Mouse (Mus musculus): Measurements from ENCODE around the gene Spryd3. TPM values are rescaled to one million over a fixed set of nuclear protein-coding genes. Genes with fewer than 3 reads are reported as not detected.

Spryd3 gene
- total RNA-seq, 2 experiments from 2014 or later, result 149 to 150 TPM

DNA sequence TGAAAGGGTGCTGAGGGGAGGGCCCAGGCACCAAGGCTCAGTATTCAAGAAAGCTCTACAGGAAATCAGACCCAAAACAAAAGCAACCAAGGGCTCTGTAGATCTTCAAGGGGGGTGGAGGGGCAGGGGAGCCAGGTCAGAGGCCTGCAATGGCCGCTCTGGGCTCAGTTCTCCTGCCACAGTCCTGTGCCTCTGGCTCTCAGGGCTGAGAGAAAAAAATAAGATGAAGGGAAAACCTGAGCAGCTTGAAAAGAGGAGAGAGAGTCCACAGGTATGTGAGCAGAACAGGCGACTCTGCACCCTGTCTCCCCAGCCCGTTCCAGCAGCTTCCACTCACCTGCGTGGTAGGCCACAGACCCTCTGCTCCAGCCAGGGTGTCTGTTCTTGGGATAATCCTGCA, 17.4 kb downstream of the Spryd3 start:
- intact Hi-C loops (cut with DNase I), result loop anchor here (10.0 kb wide), 1 partner anchor 106 kb away; no protein-coding TSS in a partner anchor
- DNase-seq (ENCODE audit: extremely low spot score in 1 of 2, low spot score in 2 of 2), result no peak

DNA sequence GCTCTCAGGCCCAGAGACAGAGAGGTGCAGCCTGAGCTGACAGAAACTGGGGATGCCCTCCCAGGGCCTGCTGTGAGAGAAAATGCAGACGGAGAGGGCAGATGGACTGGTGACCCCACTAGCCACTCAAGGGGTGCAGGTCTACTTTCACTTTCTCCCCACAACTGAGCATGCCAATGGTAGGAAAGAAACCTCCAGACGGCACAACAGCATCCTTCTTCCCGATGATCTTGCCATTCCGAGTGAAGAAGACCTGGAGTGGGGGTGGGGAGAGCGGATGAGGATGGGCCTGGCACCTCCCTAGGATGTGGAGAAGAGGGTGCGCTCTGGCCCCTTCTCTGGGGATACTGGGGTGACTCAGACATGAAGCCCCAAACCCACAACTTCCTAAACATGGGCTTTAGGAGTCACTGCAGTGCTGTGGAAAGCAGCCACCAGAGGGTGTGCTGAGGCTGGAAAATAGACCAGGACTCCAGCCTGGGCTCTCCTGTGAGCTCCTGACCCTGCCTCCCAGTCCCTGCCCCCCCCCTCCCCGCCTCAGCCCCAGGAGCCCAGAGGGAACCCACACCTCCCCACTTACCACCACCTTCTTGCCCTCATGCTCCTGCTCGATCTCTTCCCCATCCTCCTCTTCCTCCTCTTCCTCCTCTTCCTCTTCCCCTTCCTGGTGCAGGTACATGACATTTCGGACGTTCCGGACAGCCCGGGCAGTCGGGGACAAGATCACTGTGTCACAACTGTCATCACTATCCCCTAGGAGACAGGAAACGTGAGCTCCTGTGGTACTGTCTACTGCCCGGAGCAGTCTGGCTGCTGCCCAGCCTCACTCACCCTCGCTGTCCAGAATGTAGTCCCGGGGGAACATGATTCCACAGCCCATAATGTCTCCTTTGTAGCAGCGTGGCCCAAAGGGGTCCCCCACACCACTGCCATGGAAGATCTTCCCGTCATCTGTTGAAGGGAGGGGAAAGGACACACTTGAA, 18.3 kb downstream of the Spryd3 start:
- DNase-seq (ENCODE audit: extremely low spot score in 1 of 2, low spot score in 2 of 2), result no peak
- intact Hi-C loops (cut with DNase I), result loop anchor here (10.0 kb wide), 1 partner anchor 107 kb away; no protein-coding TSS in a partner anchor

DNA sequence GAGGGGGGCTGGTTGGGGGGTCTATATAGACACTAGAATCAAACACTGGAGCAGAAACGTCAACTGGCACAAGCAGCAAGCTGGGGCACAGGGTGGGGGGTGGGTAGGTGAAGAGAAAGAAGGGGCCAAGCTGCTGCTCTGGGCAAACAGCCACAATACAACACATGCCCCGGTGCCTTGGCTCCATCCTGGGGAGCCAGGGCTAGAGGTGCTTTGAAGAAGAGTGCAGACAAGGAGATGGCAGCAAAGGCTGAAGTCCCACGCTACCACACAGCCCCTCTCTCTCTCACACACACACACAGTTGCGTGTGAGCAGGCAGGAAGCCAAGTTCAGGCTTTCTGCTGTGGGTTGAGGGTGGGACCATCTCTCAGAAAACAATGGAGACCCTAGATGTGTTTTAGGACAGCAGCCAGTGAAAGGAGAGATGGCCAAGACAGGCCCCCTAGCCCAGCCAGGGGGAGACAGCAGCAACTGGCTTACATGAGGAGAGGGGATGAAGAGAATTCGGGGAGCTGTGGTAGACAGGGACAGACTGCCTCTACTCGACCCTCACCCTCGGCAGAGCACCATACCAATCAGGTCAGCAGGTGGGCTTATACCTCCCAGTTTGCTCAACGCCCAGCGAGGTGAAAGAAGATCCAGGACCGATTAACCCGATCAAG, 19.1 kb downstream of the Spryd3 start:
- no peak for DNase-seq (ENCODE audit: extremely low spot score in 1 of 2, low spot score in 2 of 2)
- intact Hi-C loops (cut with DNase I), result loop anchor here (10.0 kb wide), 1 partner anchor 108 kb away; no protein-coding TSS in a partner anchor

DNA sequence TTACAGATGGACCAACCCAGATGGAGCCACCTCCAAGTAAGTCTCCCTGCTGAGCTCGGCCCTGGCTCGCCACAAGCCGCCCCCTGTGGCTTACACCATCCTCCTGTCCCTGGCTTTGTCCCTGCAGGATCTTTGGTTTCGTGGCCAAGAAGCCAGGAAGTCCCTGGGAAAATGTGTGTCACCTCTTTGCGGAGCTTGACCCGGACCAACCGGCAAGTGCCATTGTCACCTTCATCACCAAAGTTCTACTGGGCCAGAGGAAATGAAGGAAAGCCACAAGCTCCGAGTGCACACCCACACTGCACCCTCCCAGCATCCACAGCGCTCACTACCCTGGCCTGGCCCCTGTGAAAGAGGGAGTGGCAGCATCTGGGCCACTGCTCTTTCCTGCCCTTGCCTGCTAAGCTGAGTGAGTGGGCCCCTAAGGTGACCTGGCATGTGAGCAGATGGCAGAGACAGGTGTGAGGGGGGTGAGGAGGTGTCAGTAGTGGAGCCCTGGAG, 20.3 kb downstream of the Spryd3 start:
- no peak for DNase-seq (ENCODE audit: extremely low spot score in 1 of 2, low spot score in 2 of 2)
- intact Hi-C loops (cut with DNase I), result loop anchor here (10.0 kb wide), 1 partner anchor 109 kb away; no protein-coding TSS in a partner anchor

DNA sequence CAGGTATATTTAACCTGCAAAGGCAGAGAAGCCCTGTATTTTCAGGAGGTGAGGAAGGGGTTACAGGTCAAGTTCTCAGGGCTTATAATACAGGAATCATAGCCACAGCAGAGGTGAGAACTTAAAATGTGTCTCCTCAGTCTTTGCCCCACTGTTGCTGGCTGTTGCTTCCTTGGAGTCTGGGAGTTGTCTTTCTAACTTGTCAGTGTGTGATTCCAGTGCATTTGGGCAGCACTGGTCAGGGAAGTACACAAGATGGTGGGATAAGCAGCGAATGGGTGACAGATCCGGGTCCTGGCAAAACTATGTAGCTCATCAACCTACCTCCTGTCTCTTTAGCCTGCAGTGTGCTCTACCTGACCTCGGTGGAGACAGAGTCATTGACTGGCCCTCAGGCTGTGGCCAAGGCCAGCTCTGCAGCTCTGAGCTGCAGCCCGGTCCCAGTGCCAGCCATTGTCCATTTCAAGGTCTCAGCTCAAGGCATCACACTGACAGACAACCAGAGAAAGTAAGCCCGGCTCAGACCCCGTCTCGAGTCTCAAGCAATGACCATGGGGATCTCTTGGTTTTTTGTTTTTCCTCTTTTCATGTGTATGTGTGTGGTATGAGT, 21.3 kb downstream of the Spryd3 start:
- intact Hi-C loops (cut with DNase I), result loop anchor here (10.0 kb wide), 1 partner anchor 110 kb away; no protein-coding TSS in a partner anchor
- no peak for DNase-seq (ENCODE audit: extremely low spot score in 1 of 2, low spot score in 2 of 2)

DNA sequence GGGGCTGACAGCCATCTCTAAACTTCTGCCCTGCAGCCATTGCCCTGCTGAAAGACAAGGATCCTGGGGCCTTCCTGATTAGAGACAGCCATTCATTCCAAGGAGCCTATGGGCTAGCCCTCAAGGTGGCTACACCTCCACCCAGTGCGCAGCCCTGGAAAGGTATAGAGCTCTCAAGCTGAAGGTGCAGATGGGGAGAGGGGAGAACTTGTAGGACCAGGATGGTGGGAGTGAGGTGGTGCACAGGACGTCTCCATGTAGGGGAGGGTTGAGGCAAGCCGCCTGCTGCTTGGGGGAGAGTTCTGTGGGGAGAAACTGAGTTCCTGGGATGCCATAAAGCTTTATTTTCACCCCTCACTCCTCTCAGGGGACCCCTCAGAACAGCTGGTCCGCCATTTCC, 22.4 kb downstream of the Spryd3 start:
- intact Hi-C loops (cut with DNase I), result loop anchor here (10.0 kb wide), 1 partner anchor 111 kb away; no protein-coding TSS in a partner anchor
- no peak for DNase-seq (ENCODE audit: extremely low spot score in 1 of 2, low spot score in 2 of 2)

DNA sequence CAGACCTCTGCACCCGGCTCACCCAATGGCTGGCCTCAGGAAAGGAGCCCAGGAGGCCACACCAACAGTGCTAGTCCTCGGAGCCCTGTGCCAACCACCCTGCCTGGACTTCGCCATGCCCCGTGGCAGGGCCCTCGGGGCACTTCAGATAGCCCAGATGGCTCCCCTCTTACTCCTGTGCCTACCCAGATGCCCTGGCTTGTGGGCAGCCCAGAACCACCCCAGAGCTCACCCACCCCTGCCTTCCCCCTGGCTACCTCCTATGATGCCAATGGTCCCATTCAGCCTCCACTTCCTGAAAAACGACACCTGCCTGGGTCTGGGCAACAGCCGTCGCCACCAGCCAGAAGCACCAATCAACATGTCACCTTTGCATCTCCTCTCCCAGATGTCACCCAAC, 23.2 kb downstream of the Spryd3 start:
- intact Hi-C loops (cut with DNase I), result loop anchor here (10.0 kb wide), 1 partner anchor 112 kb away; no protein-coding TSS in a partner anchor

DNA sequence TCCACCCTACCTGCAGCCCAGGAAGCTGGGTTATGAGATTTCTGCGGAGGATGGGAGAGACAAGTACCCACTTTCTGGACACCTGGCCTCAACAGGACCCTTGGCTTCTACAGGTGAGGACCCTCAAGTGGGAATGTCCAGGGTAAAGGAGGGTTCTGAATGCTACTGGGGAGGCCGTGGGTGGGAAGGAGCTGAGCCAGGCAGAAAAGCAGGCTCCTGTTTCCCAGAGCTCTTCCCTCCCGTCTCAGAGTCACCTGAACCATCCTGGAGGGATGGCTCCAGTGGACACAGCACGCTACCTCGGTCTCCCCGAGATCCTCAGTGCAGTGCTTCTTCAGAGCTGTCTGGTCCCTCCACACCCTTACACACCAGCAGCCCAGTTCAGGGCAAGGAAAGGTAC, 23.9 kb downstream of the Spryd3 start:
- no peak for DNase-seq (ENCODE audit: extremely low spot score in 1 of 2, low spot score in 2 of 2)
- intact Hi-C loops (cut with DNase I), result loop anchor here (10.0 kb wide), 1 partner anchor 113 kb away; no protein-coding TSS in a partner anchor

More for the DNA sequence above, 23.2 kb downstream of the Spryd3 start:
- no peak for DNase-seq (ENCODE audit: extremely low spot score in 1 of 2, low spot score in 2 of 2)

DNA sequence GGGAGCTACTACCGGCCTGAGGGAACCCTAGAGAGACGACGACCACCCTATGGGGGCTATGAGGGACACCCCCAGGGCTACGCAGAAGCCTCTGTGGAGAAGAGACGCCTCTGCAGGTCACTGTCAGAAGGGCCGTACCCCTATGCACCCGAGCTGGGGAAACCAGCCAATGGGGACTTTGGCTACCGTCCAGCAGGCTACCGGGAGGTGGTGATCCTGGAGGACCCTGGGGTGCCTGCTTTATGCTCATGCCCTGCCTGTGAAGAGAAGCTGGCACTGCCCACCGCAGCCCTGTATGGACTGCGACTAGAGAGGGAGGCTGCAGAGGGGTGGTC, 24.6 kb downstream of the Spryd3 start:
- intact Hi-C loops (cut with DNase I), result loop anchor here (10.0 kb wide), 1 partner anchor 113 kb away; no protein-coding TSS in a partner anchor
- no peak for DNase-seq (ENCODE audit: extremely low spot score in 1 of 2, low spot score in 2 of 2)

DNA sequence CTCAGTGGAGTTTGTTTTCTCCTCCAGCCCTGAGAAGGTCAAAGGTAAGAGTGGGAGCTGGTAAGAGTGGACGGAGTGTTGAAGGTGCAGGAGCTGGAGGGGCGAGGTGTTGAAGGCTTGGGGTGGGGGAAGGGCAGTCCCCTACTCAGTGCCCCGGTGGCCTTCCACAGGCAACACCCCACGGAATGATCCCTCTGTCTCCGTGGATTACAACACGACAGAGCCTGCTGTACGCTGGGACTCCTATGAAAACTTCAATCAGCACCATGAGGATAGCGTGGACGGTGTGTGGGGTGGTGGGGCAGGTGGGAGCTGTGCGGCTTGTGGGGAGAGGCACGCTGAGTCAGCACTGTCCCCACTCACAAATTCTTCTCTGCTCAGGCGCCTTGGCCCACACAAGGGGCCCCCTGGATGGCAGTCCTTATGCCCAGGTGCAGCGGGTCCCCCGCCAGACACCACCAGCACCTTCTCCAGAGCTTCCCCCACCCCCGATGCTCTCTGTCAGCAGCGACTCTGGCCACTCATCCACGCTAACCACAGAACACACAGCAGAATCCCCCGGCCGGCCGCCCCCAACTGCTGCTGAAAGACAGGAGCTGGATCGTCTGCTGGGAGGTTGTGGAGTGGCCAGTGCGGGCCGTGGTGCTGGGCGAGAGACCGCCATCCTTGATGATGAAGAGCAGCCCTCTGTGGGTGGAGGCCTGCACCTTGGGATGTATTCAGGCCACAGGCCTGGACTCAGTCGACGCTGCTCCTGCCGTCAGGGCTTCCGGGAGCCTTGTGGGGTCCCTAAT, 25.1 kb downstream of the Spryd3 start:
- intact Hi-C loops (cut with DNase I), result loop anchor here (10.0 kb wide), 1 partner anchor 114 kb away; no protein-coding TSS in a partner anchor
- DNase-seq (ENCODE audit: extremely low spot score in 1 of 2, low spot score in 2 of 2), result no peak

DNA sequence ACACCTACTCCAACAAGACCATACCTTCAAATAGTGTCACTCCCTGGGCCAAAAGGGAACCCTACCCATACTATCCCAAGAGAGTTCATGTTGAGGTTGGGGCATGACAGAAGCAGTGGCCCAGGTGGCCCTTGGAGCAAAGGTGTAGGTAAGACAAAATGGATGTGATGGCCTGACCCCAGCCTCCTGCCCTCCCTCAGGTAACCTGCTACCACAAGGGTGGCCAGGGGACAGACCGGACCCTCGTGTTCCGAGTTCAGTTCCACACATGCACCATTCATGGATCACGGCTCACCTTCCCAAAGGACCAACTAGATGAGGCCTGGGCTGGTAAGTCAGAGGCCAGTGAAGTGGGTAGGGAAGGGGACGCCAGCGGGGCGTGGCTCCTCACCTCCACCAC, 25.8 kb downstream of the Spryd3 start:
- intact Hi-C loops (cut with DNase I), result loop anchor here (10.0 kb wide), 1 partner anchor 115 kb away; no protein-coding TSS in a partner anchor
- no peak for DNase-seq (ENCODE audit: extremely low spot score in 1 of 2, low spot score in 2 of 2)

DNA sequence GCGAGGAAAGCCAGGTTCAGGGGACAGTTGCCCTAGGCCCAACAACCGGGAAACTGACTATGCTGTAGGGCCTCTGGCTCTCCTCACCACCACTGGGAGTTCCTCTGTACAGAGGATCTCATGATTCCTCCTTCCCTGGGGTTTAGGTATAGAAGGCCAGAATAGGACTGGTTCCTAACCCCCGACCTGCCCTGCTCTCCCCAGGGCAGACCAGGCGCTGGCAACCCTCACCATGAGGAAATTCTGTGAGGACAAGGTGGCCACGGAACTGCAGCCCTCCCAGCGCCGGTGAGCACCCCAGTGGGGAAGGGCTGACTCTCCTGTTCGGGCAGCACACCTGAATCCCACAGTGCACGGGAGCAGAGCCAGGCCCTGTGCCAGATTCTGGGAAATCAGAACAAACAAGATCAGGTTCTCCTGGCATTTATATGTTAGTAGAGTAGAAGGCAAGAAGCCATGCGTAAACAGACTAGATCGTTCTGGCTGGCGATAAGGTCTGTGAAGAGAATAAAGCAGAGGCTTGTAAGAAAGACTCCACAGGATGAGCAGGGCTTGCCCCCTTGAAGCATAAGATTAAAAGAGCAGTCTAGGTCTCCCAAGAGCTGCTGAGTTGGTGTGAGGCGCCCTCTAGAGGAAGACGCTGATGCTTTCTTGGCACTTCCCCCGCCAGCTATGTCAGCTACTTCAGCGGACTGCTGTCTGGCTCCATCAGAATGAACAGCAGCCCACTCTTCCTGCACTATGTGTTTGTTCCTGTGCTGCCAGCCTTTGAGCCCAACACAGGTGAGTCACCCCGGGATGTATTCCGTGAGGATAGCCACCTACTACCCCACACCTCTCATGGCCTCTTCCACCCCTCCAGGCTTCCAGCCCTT, 27.1 kb downstream of the Spryd3 start:
- DNase-seq (ENCODE audit: extremely low spot score in 1 of 2, low spot score in 2 of 2), result peak; percentile 74 to 85
- intact Hi-C loops (cut with DNase I), result loop anchor here (5.0 kb wide), 1 partner anchor 33 kb away; the partner anchor contains the start of gene Igfbp6

DNA sequence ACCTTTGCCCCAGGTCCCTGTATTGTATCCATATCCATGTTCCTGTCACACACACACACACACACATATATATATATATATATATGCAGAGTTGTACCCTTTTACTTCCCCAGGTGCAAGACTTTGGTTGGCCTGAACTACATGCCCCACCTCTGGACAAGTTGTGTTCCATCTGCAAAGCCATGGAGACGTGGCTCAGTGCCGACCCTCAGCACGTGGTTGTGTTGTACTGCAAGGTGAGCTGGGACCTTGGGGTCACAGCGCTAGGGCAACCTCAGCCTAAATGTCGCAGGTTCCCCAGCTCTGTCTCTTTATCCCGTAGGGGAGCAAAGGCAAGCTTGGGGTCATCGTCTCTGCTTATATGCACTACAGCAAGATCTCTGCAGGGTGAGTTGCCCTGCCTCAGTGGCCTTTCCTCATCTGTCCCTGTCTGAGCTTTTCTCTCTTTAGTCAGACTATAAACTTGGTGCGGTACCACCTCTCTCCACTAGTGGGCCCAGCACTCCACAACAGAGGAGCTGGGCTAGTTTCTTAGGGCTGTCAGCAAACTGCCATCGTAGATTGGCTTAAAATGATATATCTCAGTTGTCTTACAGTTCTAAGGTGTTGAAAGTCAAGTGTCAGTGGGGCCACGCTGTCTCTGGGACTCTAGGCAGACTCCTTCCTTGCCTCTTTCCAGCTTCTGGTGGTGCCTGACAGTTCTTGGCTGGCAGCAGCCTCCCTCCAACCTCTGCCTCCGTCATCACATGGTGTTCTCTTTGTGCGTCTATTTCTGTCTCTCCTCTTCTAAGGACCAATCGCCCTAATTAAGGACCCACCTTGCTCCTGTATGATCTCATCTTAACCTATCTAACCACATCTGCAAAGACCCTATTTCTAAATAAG, 28.1 kb downstream of the Spryd3 start:
- peak in 1 of 2 experiments; percentile 72 for DNase-seq (ENCODE audit: extremely low spot score in 1 of 2, low spot score in 2 of 2)
- intact Hi-C loops (cut with DNase I), result loop anchor here (5.0 kb wide), 1 partner anchor 34 kb away; the partner anchor contains the start of gene Igfbp6

DNA sequence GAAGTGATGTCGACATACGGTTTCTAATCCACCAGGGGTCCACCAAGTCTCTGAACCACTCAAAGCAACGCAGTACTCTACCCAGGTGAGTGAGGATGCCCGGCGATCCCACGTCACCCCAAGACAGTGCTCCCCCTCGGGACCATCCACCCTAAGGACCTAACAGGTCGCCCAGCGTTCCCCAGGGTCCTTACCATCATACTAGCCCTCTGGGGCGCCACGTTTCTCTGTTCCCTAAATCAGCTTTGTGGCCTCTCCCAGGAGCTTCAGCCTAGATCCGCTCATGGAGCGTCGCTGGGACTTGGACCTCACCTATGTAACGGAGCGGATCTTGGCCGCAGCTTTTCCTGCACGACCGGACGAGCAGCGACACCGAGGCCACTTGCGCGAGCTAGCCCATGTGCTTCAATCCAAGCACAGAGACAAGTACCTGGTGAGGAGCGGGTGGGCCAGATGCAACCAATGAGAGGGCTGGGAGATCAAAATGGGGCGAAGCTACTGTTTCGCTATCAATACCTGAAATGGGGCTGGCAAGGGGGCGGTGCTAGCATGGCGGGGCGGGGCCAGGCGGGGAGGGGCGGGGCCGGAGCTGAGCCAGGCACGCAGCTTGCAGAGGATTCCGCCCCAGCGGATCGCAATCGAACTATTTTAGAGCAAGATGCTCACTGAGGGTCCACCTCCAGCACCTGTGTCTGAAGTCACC, 29.1 kb downstream of the Spryd3 start:
- intact Hi-C loops (cut with DNase I), result loop anchor here (5.0 kb wide), 1 partner anchor 35 kb away; the partner anchor contains the start of gene Igfbp6
- peak in 1 of 2 experiments; percentile 27 for DNase-seq (ENCODE audit: extremely low spot score in 1 of 2, low spot score in 2 of 2)

Data from left cerebral cortex, postnatal 10 days (tissue).